Mouse (Mus musculus) testis, adult 2 months (tissue): ENCODE results near the gene Auts2. TPM values are rescaled to one million over a fixed set of nuclear protein-coding genes. Genes with fewer than 3 reads are reported as not detected.

Experiments used
- H3K27ac ChIP-seq: fragments of 200-500 bp; 2 replicates; pipeline ENCODE4 v1.5.1; 2012; ENCODE audit warnings: low read depth, low read length; ENCODE audit not compliant: control insufficient read depth, insufficient read depth
- H3K27me3 ChIP-seq: fragments of 200-500 bp; 2 replicates; pipeline ENCODE4 v1.6.1; 2012; ENCODE audit warnings: mild to moderate bottlenecking, low read length, moderate library complexity; ENCODE audit not compliant: control insufficient read depth, insufficient read depth
- H3K36me3 ChIP-seq: fragments of 200-500 bp; 2 replicates; pipeline ENCODE4 v1.6.1; 2012; ENCODE audit warnings: mild to moderate bottlenecking, low read length; ENCODE audit not compliant: control insufficient read depth, insufficient read depth
- H3K4me1 ChIP-seq: fragments of 200-500 bp; 2 replicates; pipeline ENCODE4 v1.6.1; 2012; ENCODE audit warnings: low read length; ENCODE audit not compliant: control insufficient read depth, insufficient read depth
- H3K4me3 ChIP-seq: fragments of 200-500 bp; 2 replicates; pipeline ENCODE4 v1.5.1; 2012; ENCODE audit warnings: low read depth, mild to moderate bottlenecking, low read length, moderate library complexity, mixed read lengths; ENCODE audit not compliant: control insufficient read depth
- CTCF ChIP-seq: fragments of 200-500 bp; IDR thresholded peaks from 2 replicates; pipeline ENCODE4 v1.5.1; 2012; ENCODE audit warnings: low read depth, mild to moderate bottlenecking, inconsistent platforms, low read length, moderate library complexity; ENCODE audit not compliant: control insufficient read depth, insufficient read depth, insufficient replicate concordance
- POLR2A ChIP-seq: fragments of 200-500 bp; IDR thresholded peaks from 2 replicates; pipeline ENCODE4 v1.6.1; 2012; ENCODE audit warnings: low read depth, mild to moderate bottlenecking, inconsistent platforms, low read length, moderate library complexity; ENCODE audit not compliant: control insufficient read depth
- polyA plus RNA-seq: library from polyadenylated mRNA; depleted of rRNA; stranded (reverse); fragments of >200 nt; gene quantifications from 2 replicates; pipeline ENCODE4 v1.2.3, GENCODE M21; 2012

Auts2 gene
- polyA plus RNA-seq, 1 experiment: 4.3 TPM

GRCm38 (mm10) chr5:132334796-132335195 lies 208.3 kb downstream of the Auts2 start:
- H3K27ac ChIP-seq: no peak overlapping the region
- H3K36me3 ChIP-seq: no peaks in the 10 kb centered on the region
- H3K4me3 ChIP-seq: no peak overlapping the region
- no peaks in the 10 kb centered on the region for H3K4me1 ChIP-seq
- H3K27me3 ChIP-seq: no peaks in the 10 kb centered on the region
- TF ChIP-seq CTCF (no peak), POLR2A (no peak)

- no peaks in the 10 kb centered on the region for H3K4me1 ChIP-seq
Measured at GRCm38 (mm10) chr5:132333744-132334143, 209.4 kb downstream of the Auts2 start.

GRCm38 (mm10) chr5:132332521-132332920 lies 210.6 kb downstream of the Auts2 start:
- no peak overlapping the region for H3K27ac ChIP-seq
- no peak for TF ChIP-seq POLR2A
- TF ChIP-seq CTCF: no peak
- H3K4me3 ChIP-seq: no peak overlapping the region
- no peaks in the 10 kb centered on the region for H3K36me3 ChIP-seq
- no peaks in the 10 kb centered on the region for H3K27me3 ChIP-seq
- H3K4me1 ChIP-seq: no peaks in the 10 kb centered on the region

More at GRCm38 (mm10) chr5:132333744-132334143, 209.4 kb downstream of the Auts2 start:
- Histone ChIP-seq H3K4me3 (no peak overlapping the region), H3K27me3 (no peaks in the 10 kb centered on the region), H3K36me3 (no peaks in the 10 kb centered on the region), H3K27ac (no peak overlapping the region)
- TF ChIP-seq CTCF (no peak), POLR2A (no peak)

GRCm38 (mm10) chr5:132329171-132329936 lies 213.8 kb downstream of the Auts2 start:
- H3K27ac ChIP-seq: no peak overlapping the region
- no peak overlapping the region for H3K4me3 ChIP-seq
- no peak for TF ChIP-seq CTCF
- no peak for TF ChIP-seq POLR2A
- no peaks in the 10 kb centered on the region for H3K36me3 ChIP-seq
- no peaks in the 10 kb centered on the region for H3K27me3 ChIP-seq
- no peaks in the 10 kb centered on the region for H3K4me1 ChIP-seq

GRCm38 (mm10) chr5:132324246-132324883 lies 218.8 kb downstream of the Auts2 start:
- Histone ChIP-seq H3K4me3 (no peak overlapping the region), H3K4me1 (no peaks in the 10 kb centered on the region), H3K27me3 (no peaks in the 10 kb centered on the region), H3K27ac (no peak overlapping the region), H3K36me3 (no peaks in the 10 kb centered on the region)
- TF ChIP-seq CTCF (no peak), POLR2A (no peak)

GRCm38 (mm10) chr5:132323608-132324007 lies 219.5 kb downstream of the Auts2 start:
- Histone ChIP-seq H3K36me3 (no peaks in the 10 kb centered on the region), H3K27ac (no peak overlapping the region), H3K4me3 (no peak overlapping the region), H3K4me1 (no peaks in the 10 kb centered on the region), H3K27me3 (no peaks in the 10 kb centered on the region)
- TF ChIP-seq POLR2A (no peak), CTCF (no peak)

- Histone ChIP-seq H3K27ac (no peak overlapping the region), H3K36me3 (no peaks in the 10 kb centered on the region), H3K4me3 (no peak overlapping the region), H3K27me3 (no peaks in the 10 kb centered on the region), H3K4me1 (no peaks in the 10 kb centered on the region)
- no peak for TF ChIP-seq POLR2A
- TF ChIP-seq CTCF: no peak
Measured at GRCm38 (mm10) chr5:132322971-132323370, 220.2 kb downstream of the Auts2 start.
